Mouse (Mus musculus): ENCODE data around the gene Nrap. TPM values are rescaled to one million over a fixed set of nuclear protein-coding genes. Genes with fewer than 3 reads are reported as not detected.

Gene Nrap
- polyA plus RNA-seq, 1 experiment from 2014 or later: 2.6 TPM

GRCm38 (mm10) chr19:56287580-56288367, 102.1 kb downstream of the Nrap start:
- ATAC-seq (ENCODE audit: insufficient read depth, low FRiP score): peak; percentile 56
- peak overlapping the region; percentile 25 for H3K4me3 ChIP-seq (replicated peaks; ENCODE audit: low read length)
- H3K9ac ChIP-seq (ENCODE audit: low read length): no peak overlapping the region
- H3K36me3 ChIP-seq (ENCODE audit: control insufficient read depth, insufficient read depth, low read length): no peaks in the 10 kb centered on the region
- WGBS: 63% methylated on average over 15 of the region's 15 CpGs
- no peaks in the 10 kb centered on the region for H3K27me3 ChIP-seq (ENCODE audit: control insufficient read depth, insufficient read depth, low read length)
- no peaks in the 10 kb centered on the region for H3K9me3 ChIP-seq (replicated peaks; ENCODE audit: control insufficient read depth, low read length)
- H3K4me1 ChIP-seq (ENCODE audit: control insufficient read depth, insufficient read depth, low read length): peaks cover 6% of the 10 kb centered on the region
- no peak overlapping the region for H3K27ac ChIP-seq (ENCODE audit: low read length)
- peak overlapping the region; percentile 35; the same call in 1 of the 2 replicates for H3K4me2 ChIP-seq (ENCODE audit: low read depth, low read length)

DNA sequence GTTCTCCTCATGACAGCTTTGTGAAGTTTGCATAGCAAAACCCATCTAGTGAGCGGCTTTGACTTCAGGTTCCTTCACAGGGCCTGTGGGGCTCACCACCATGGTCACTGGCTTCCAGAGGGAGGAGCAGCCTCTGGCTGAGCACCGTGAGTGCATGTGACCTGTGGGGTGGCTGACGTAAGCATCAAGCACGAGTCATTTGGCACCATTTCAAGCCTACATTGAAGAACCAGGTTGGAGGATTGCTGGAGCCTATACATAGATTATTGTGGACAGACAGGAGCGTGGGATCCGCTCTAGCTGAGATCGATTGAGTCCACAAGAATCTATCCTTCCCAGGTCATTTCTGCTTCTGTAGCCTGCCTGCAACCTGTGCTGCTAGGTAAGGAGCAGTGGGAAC, 103.0 kb downstream of the Nrap start, which contains the start of gene Habp2:
Gene Habp2 (plus strand): TSS at position 272 of the 400 bp plus-strand sequence.
- no peak within 1 kb of the TSS for H3K9ac ChIP-seq (ENCODE audit: low read length)
- no peaks in the 10 kb centered on the region for H3K9me3 ChIP-seq (replicated peaks; ENCODE audit: control insufficient read depth, low read length)
- peak within 1 kb of the TSS; percentile 35; the same call in 1 of the 2 replicates for H3K4me2 ChIP-seq (ENCODE audit: low read depth, low read length)
- H3K36me3 ChIP-seq (ENCODE audit: control insufficient read depth, insufficient read depth, low read length): no peaks in the 10 kb centered on the region
- H3K4me1 ChIP-seq (ENCODE audit: control insufficient read depth, insufficient read depth, low read length): peaks cover 3% of the 10 kb centered on the region; the same call in 1 of the 2 replicates
- 51% methylated on average over 7 of the region's 7 CpGs for WGBS
- peak; percentile 31; the same call in 1 of the 2 replicates for ATAC-seq (ENCODE audit: insufficient read depth, low FRiP score)
- H3K27me3 ChIP-seq (ENCODE audit: control insufficient read depth, insufficient read depth, low read length): no peaks in the 10 kb centered on the region
- H3K27ac ChIP-seq (ENCODE audit: low read length): no peak within 1 kb of the TSS; the same call in 1 of the 2 replicates
- peak within 1 kb of the TSS; percentile 25 for H3K4me3 ChIP-seq (replicated peaks; ENCODE audit: low read length)

DNA sequence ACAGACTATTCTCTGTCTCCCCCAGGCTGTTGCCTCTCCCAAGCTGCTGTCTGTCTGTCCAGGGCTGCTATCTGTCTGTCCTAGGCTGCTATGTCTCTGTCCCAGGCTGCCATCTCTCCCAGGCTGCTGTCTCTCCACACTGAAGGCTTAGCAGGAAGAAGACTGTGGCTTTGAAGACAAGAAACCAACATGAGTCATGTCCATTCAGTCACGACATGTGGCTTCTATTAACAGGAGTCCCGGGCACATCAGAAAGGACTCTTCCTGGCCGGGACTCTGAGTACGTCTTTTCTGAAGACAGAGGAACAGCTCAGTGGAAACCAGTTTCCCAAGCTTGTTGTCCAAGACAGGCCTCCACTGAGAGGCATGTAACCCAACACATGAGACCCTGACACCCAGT, 104.6 kb downstream of the Nrap start:
- H3K9ac ChIP-seq (ENCODE audit: low read length): no peak overlapping the region
- H3K27ac ChIP-seq (ENCODE audit: low read length): no peak overlapping the region
- H3K4me1 ChIP-seq (ENCODE audit: control insufficient read depth, insufficient read depth, low read length): no peaks in the 10 kb centered on the region
- 72% methylated on average over 4 of the region's 4 CpGs for WGBS
- H3K36me3 ChIP-seq (ENCODE audit: control insufficient read depth, insufficient read depth, low read length): no peaks in the 10 kb centered on the region
- no peaks in the 10 kb centered on the region for H3K27me3 ChIP-seq (ENCODE audit: control insufficient read depth, insufficient read depth, low read length)
- no peak overlapping the region for H3K4me2 ChIP-seq (ENCODE audit: low read depth, low read length)
- no peak for ATAC-seq (ENCODE audit: insufficient read depth, low FRiP score)
- H3K4me3 ChIP-seq (replicated peaks; ENCODE audit: low read length): no peak overlapping the region
- H3K9me3 ChIP-seq (replicated peaks; ENCODE audit: control insufficient read depth, low read length): no peaks in the 10 kb centered on the region

DNA sequence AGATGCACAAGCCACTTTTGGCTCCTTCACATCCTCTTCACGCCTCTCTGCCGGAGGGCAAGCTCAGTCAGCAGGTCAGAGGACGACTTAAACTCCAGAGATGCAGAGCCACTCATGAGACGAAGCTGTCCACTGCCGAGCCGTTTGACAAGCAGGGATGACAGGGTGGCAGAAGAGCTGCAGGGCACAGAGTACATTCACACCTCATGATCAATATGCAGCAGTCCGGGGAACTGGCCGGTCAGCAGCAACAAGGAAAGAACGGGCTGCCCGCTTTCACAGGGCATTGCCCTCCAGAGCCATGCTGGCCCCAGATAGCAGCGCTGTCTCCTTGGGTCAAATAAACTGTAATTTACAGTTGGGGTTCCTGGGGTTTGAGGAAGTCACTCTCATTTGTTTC, 111.5 kb downstream of the Nrap start:
- Histone ChIP-seq H3K9me3 (replicated peaks; ENCODE audit: control insufficient read depth, low read length) (no peaks in the 10 kb centered on the region), H3K4me3 (replicated peaks; ENCODE audit: low read length) (no peak overlapping the region), H3K9ac (ENCODE audit: low read length) (no peak overlapping the region), H3K36me3 (ENCODE audit: control insufficient read depth, insufficient read depth, low read length) (no peaks in the 10 kb centered on the region), H3K27ac (ENCODE audit: low read length) (no peak overlapping the region), H3K27me3 (ENCODE audit: control insufficient read depth, insufficient read depth, low read length) (no peaks in the 10 kb centered on the region), H3K4me1 (ENCODE audit: control insufficient read depth, insufficient read depth, low read length) (no peaks in the 10 kb centered on the region), H3K4me2 (ENCODE audit: low read depth, low read length) (no peak overlapping the region)
- ATAC-seq (ENCODE audit: insufficient read depth, low FRiP score): no peak
- 80% methylated on average over 11 of the region's 11 CpGs for WGBS

- Histone ChIP-seq H3K9me3 (replicated peaks; ENCODE audit: control insufficient read depth, low read length) (no peaks in the 10 kb centered on the region), H3K4me2 (ENCODE audit: low read depth, low read length) (no peak overlapping the region), H3K4me1 (ENCODE audit: control insufficient read depth, insufficient read depth, low read length) (no peaks in the 10 kb centered on the region), H3K9ac (ENCODE audit: low read length) (no peak overlapping the region), H3K27me3 (ENCODE audit: control insufficient read depth, insufficient read depth, low read length) (no peaks in the 10 kb centered on the region), H3K36me3 (ENCODE audit: control insufficient read depth, insufficient read depth, low read length) (no peaks in the 10 kb centered on the region), H3K27ac (ENCODE audit: low read length) (no peak overlapping the region), H3K4me3 (replicated peaks; ENCODE audit: low read length) (no peak overlapping the region)
- WGBS: 64% methylated on average over 4 of the region's 4 CpGs
- ATAC-seq (ENCODE audit: insufficient read depth, low FRiP score): no peak
Measured at GRCm38 (mm10) chr19:56277951-56278350, 111.9 kb downstream of the Nrap start.

DNA sequence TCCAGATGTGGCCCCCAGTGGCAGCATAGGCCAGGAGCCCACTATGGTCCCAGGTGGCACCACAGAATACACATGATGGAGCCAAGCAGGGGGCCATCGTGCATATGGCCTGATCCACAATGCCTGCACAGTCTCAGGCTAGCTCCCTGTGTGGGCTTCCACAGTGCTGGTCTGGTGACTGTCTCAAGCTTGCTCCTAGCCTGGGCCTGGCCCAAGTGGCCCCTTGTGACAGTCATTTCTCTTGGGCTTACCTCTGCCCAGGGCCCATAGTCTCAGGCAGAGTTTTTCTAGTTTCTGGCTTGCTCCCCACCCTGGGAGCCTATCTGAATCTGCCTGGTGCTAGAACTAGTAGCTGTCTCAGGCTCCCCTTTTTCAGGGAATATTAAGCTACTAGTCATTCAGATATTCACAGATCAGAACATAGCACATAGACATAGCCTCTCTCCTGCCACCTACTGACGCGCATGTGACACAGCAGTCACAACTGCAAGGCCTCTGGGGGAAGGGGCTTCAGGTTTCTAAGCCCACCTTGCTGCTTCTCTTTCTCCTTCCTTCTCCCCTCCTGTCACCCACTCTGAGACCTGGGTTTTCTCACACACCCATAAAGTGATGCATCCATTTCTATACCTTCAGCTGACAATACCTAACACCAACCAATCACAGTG, 112.6 kb downstream of the Nrap start:
- no peak for ATAC-seq (ENCODE audit: insufficient read depth, low FRiP score)
- H3K27me3 ChIP-seq (ENCODE audit: control insufficient read depth, insufficient read depth, low read length): no peaks in the 10 kb centered on the region
- H3K9ac ChIP-seq (ENCODE audit: low read length): no peak overlapping the region
- H3K27ac ChIP-seq (ENCODE audit: low read length): no peak overlapping the region
- H3K4me3 ChIP-seq (replicated peaks; ENCODE audit: low read length): no peak overlapping the region
- no peaks in the 10 kb centered on the region for H3K9me3 ChIP-seq (replicated peaks; ENCODE audit: control insufficient read depth, low read length)
- no peaks in the 10 kb centered on the region for H3K4me1 ChIP-seq (ENCODE audit: control insufficient read depth, insufficient read depth, low read length)
- no peaks in the 10 kb centered on the region for H3K36me3 ChIP-seq (ENCODE audit: control insufficient read depth, insufficient read depth, low read length)
- WGBS: 43% methylated on average over 3 of the region's 3 CpGs
- H3K4me2 ChIP-seq (ENCODE audit: low read depth, low read length): no peak overlapping the region

DNA sequence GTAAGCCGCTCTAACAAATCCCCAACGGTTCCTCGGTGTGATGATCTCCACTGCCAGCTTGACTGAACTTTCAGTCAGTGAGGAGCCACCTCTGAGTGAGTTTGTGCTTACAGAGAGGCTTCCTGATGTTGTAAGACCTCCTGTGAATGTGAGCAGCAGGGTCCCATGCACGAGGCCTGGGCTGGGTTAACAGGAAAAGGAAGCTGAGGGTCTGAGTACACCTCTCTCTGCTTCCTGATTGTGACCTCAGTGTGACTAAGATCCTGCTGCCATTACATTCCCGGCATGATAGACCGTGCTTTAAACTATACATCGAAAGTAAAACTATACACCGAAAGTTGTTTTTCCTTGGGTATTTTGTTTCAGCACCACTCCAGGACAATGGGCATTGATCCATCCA, 117.8 kb downstream of the Nrap start:
- Histone ChIP-seq H3K4me2 (ENCODE audit: low read depth, low read length) (no peak overlapping the region), H3K27me3 (ENCODE audit: control insufficient read depth, insufficient read depth, low read length) (no peaks in the 10 kb centered on the region), H3K9me3 (replicated peaks; ENCODE audit: control insufficient read depth, low read length) (no peaks in the 10 kb centered on the region), H3K27ac (ENCODE audit: low read length) (no peak overlapping the region), H3K4me1 (ENCODE audit: control insufficient read depth, insufficient read depth, low read length) (no peaks in the 10 kb centered on the region), H3K4me3 (replicated peaks; ENCODE audit: low read length) (no peak overlapping the region), H3K36me3 (ENCODE audit: control insufficient read depth, insufficient read depth, low read length) (no peaks in the 10 kb centered on the region), H3K9ac (ENCODE audit: low read length) (no peak overlapping the region)
- ATAC-seq (ENCODE audit: insufficient read depth, low FRiP score): no peak
- 81% methylated on average over 8 of the region's 8 CpGs for WGBS

Other genes starting within 250 kb of the Nrap start
- 34.5 and 41.5 TPM in 2 replicates for gene Habp2, start 102.9 kb downstream of the Nrap start, polyA plus RNA-seq (2015; fragmentation: Nextera tagmentation; extraction: Ambion mirVana)
- gene Casp7, start 7.1 kb upstream of the Nrap start, polyA plus RNA-seq (2015; fragmentation: Nextera tagmentation; extraction: Ambion mirVana): 27.3 and 29.3 TPM in 2 replicates
- gene Plekhs1, start 71.6 kb upstream of the Nrap start, polyA plus RNA-seq (2015; fragmentation: Nextera tagmentation; extraction: Ambion mirVana): 1.1 and 1.3 TPM in 2 replicates
- 20.6 TPM in 2 replicates for gene Dclre1a, start 158.2 kb upstream of the Nrap start, polyA plus RNA-seq (2015; fragmentation: Nextera tagmentation; extraction: Ambion mirVana)
- gene Nhlrc2, start 158.2 kb upstream of the Nrap start, polyA plus RNA-seq (2015; fragmentation: Nextera tagmentation; extraction: Ambion mirVana): 14.5 and 17.7 TPM in 2 replicates

Data from stomach, embryonic 16.5 days (tissue).